Mouse (Mus musculus): ENCODE measurements at regions not wholly inside any gene's neighbourhood (a gene's known extent, or its start where the extent isn't known, plus 50 kb on each side); places are given as distances from the start of the nearest gene placed in this dataset.

GRCm38 (mm10) chr13:37621319-37622050 is 156.7 kb upstream of the Rreb1 start:
- no peak for DNase-seq

- no peak for DNase-seq
Observed at GRCm38 (mm10) chr13:37622366-37623088, 155.7 kb upstream of the Rreb1 start.

- DNase-seq: no peak
Observed at GRCm38 (mm10) chr13:37624741-37625140, 153.5 kb upstream of the Rreb1 start.

- DNase-seq: no peak
Observed at GRCm38 (mm10) chr13:37625532-37626235, 152.5 kb upstream of the Rreb1 start.

- no peak for DNase-seq
Observed at GRCm38 (mm10) chr13:37628391-37629270, 149.6 kb upstream of the Rreb1 start.

GRCm38 (mm10) chr13:37629271-37629899 is 148.8 kb upstream of the Rreb1 start:
- no peak for DNase-seq

GRCm38 (mm10) chr13:37632835-37633440 is 145.3 kb upstream of the Rreb1 start:
- DNase-seq: no peak

- DNase-seq: no peak
Observed at GRCm38 (mm10) chr13:37636363-37636762, 141.8 kb upstream of the Rreb1 start.

- no peak for DNase-seq
Observed at GRCm38 (mm10) chr13:37637151-37637550, 141.0 kb upstream of the Rreb1 start.

- no peak for DNase-seq
Observed at GRCm38 (mm10) chr13:37638071-37638511, 140.1 kb upstream of the Rreb1 start.

GRCm38 (mm10) chr13:37642410-37643093 is 135.6 kb upstream of the Rreb1 start:
- peak; percentile 42 to 43 for DNase-seq

GRCm38 (mm10) chr13:37644751-37645181 is 133.4 kb upstream of the Rreb1 start:
- no peak for DNase-seq

GRCm38 (mm10) chr13:37649467-37650080 is 128.6 kb upstream of the Rreb1 start:
- no peak for DNase-seq

GRCm38 (mm10) chr13:37651221-37651946 is 126.8 kb upstream of the Rreb1 start:
- no peak for DNase-seq

GRCm38 (mm10) chr13:37654651-37655050 is 123.5 kb upstream of the Rreb1 start:
- no peak for DNase-seq

- DNase-seq: peak; percentile 78 to 88
Observed at GRCm38 (mm10) chr13:37657248-37657647, 121.0 kb upstream of the Rreb1 start.

- DNase-seq: peak in 1 of 2 experiments; percentile 46
Observed at GRCm38 (mm10) chr13:37658034-37658433, 120.2 kb upstream of the Rreb1 start.

- DNase-seq: no peak
Observed at GRCm38 (mm10) chr13:37658519-37658918, 119.7 kb upstream of the Rreb1 start.

GRCm38 (mm10) chr13:37660083-37660482 is 118.1 kb upstream of the Rreb1 start:
- DNase-seq: no peak

GRCm38 (mm10) chr13:37660668-37661067 is 117.5 kb upstream of the Rreb1 start:
- DNase-seq: no peak

Data from lung, adult 18-20 months (tissue).